Mouse (Mus musculus): ENCODE data around the gene Tbl3. TPM values are rescaled to one million over a fixed set of nuclear protein-coding genes. Genes with fewer than 3 reads are reported as not detected.

Tbl3 gene
- polyA plus RNA-seq, 1 experiment from 2014 or later = 34.4 TPM

DNA sequence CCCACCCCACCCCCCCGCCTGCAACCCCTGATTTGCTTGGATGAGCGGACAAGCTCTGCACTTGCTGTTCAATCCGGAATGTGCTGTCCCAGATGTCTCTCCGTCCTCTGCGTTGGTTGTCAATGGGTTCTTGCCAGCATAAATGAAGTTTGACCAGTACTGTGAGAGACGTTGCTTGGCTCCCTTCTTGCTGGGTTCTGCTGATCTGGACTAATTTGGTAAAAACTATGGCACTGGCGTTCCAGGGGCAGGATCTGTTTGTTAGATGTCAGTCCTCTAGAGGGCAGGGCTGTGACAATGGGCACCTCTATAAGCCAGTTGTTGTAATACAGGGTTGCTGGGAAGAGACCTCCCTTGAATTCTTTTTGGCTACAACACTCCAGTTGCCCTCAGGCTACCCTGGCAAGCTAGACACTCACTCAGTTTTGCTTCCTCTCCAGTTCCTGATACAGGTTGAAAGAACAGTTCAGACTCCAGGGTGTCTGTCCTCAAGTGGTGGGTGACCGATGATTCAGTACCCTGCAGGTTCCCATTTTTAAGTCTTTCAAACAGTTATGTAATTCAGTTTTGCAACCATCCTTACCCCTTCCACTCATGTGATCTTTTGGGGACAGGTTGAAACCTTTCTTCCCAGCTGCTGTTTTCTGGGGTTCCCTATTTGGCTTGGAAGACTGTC is 29.8 kb upstream of the Tbl3 start:
- peak overlapping the region; percentile 75 for H3K4me2 ChIP-seq
- 22% methylated on average over 8 of the region's 8 CpGs for WGBS
- H3K36me3 ChIP-seq = 0 out of 2 replicates have a peak, but pooled peaks cover 11% of the 10 kb centered on the region
- no peaks in the 10 kb centered on the region for H3K9me3 ChIP-seq (replicated peaks)
- ATAC-seq (replicated peaks; ENCODE audit: insufficient number of reproducible peaks, insufficient read depth, low FRiP score, low read depth) = no peak
- no peaks in the 10 kb centered on the region for H3K27me3 ChIP-seq
- peak overlapping the region; percentile 56 for H3K4me3 ChIP-seq
- H3K4me1 ChIP-seq (replicated peaks) = peaks cover 23% of the 10 kb centered on the region
- H3K9ac ChIP-seq = peak overlapping the region; percentile 58
- no peak overlapping the region for H3K27ac ChIP-seq

DNA sequence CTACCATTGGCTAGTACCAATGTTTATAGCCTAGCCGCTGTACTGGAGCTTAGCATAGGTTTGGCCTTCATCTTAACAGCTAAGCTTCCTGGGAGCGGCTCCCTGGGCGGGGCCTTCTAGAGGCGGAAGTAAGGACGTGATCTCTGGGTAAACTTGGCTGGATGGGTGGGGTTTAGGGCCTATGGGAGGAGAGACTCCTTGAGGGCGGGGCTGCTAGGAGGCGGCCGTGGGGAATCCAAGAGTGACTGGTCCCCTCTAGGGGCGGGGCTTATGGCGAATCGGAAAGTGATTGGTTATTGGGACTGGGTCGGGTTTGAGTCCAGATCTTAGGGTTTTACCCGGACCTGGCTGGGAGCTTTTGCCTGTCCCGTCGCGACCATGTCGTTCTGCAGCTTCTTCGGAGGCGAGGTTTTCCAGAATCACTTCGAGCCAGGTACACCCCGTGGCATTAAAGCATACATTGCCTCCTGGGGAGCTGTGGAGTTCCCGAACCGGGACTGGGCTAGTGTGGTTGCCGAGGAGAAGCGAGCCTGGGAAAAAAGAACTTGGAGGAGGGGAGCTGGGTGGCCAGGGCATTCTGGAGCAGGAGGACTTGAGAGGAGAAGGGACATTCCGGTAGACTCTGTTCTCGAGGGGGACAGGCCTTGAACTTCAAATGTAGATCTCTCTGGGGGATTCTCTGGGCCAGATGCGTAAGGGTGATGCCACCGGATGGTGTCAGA is 29.0 kb upstream of the Tbl3 start, which contains the start of gene Msrb1:
TSS of gene Msrb1 (plus strand) at position 313 of the 722 bp plus-strand sequence.
- H3K9ac ChIP-seq = peak within 1 kb of the TSS; percentile 58
- under 1% methylated on average over 29 of the region's 29 CpGs for WGBS
- ATAC-seq (replicated peaks; ENCODE audit: insufficient number of reproducible peaks, insufficient read depth, low FRiP score, low read depth) = peak; percentile 97
- peaks cover 30% of the 10 kb centered on the region for H3K4me1 ChIP-seq (replicated peaks)
- H3K4me3 ChIP-seq = peak within 1 kb of the TSS; percentile 56
- H3K27ac ChIP-seq = peak within 1 kb of the TSS; percentile 67
- no peaks in the 10 kb centered on the region for H3K9me3 ChIP-seq (replicated peaks)
- peak within 1 kb of the TSS; percentile 75 for H3K4me2 ChIP-seq
- H3K27me3 ChIP-seq = no peaks in the 10 kb centered on the region
- 0 out of 2 replicates have a peak, but pooled peaks cover 11% of the 10 kb centered on the region for H3K36me3 ChIP-seq

DNA sequence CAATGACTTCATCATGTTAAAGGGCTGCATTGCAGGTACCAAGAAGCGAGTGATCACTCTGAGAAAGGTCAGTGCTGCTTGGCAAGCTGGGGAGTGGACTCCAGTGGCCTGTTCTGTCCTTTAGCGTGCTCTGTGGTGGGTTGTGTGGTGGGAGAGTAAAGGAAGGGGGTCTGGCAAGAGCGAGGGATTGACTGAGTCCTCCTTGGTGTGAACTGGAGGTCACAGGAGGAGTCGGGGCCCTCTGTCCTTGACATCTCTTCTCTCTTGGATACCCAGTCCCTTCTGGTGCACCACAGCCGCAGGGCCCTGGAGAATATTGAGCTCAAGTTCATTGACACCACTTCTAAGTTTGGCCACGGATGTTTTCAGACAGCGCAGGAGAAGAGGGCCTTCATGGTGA is 28.0 kb upstream of the Tbl3 start:
- no peak overlapping the region for H3K9ac ChIP-seq
- H3K27me3 ChIP-seq = no peaks in the 10 kb centered on the region
- ATAC-seq (replicated peaks; ENCODE audit: insufficient number of reproducible peaks, insufficient read depth, low FRiP score, low read depth) = no peak
- WGBS = 87% methylated on average over 7 of the region's 7 CpGs
- peaks cover 31% of the 10 kb centered on the region for H3K4me1 ChIP-seq (replicated peaks)
- H3K4me3 ChIP-seq = no peak overlapping the region
- no peak overlapping the region for H3K4me2 ChIP-seq
- no peak overlapping the region for H3K27ac ChIP-seq
- H3K9me3 ChIP-seq (replicated peaks) = no peaks in the 10 kb centered on the region
- H3K36me3 ChIP-seq = 0 out of 2 replicates have a peak, but pooled peaks cover 5% of the 10 kb centered on the region

DNA sequence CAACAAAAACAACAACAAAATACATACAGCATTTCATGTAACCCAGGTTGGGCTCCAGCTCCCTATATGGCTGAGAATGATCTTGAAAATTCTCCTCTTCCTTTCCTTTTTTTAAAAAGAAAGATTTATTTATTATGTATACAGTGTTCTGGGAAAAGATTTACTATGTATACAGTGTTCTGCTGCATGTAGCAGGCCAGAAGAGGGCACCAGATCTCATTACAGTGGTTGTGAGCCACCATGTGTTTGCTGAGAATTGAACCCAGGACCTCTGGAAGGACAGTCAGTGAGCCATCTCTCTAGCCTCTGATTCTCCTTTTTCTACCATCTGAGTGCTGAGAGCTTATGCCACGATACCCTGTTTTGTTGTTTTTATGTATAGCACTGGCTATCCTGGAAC is 27.1 kb upstream of the Tbl3 start:
- Histone ChIP-seq H3K4me1 (replicated peaks) (peaks cover 31% of the 10 kb centered on the region), H3K9me3 (replicated peaks) (no peaks in the 10 kb centered on the region), H3K36me3 (no peaks in the 10 kb centered on the region), H3K27me3 (no peaks in the 10 kb centered on the region), H3K4me3 (no peak overlapping the region), H3K9ac (no peak overlapping the region), H3K27ac (no peak overlapping the region), H3K4me2 (no peak overlapping the region)
- no peak for ATAC-seq (replicated peaks; ENCODE audit: insufficient number of reproducible peaks, insufficient read depth, low FRiP score, low read depth)
- WGBS = 72% methylated on average over 1 of the region's 1 CpGs

DNA sequence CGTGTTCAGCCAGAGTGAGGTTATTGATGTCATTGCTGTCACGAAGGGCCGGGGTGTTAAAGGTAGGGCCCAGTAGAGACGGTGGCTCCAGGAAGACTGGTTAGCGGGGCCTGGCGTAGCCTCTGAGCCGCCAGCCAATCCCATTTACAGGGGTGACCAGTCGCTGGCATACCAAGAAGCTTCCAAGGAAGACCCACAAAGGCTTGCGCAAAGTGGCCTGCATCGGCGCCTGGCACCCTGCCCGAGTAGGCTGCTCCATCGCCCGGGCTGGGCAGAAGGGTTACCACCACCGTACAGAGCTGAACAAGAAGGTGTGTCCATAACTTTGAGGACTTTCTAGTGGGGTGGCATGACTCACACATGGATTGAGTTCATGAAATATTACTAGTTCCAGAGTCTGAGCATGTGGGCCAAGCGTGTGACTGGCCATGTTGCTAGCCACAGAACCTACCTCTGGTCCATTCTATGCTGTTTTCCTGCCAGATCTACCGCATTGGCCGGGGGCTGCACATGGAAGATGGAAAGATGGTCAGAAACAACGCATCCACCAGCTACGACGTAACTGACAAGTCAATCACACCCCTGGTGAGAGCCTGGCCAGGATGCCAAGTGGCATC is 26.1 kb upstream of the Tbl3 start:
- H3K4me2 ChIP-seq = no peak overlapping the region
- ATAC-seq (replicated peaks; ENCODE audit: insufficient number of reproducible peaks, insufficient read depth, low FRiP score, low read depth) = no peak
- H3K4me1 ChIP-seq (replicated peaks) = peaks cover 31% of the 10 kb centered on the region
- no peak overlapping the region for H3K4me3 ChIP-seq
- no peaks in the 10 kb centered on the region for H3K27me3 ChIP-seq
- no peaks in the 10 kb centered on the region for H3K9me3 ChIP-seq (replicated peaks)
- 90% methylated on average over 21 of the region's 21 CpGs for WGBS
- no peaks in the 10 kb centered on the region for H3K36me3 ChIP-seq
- no peak overlapping the region for H3K9ac ChIP-seq
- H3K27ac ChIP-seq = no peak overlapping the region

DNA sequence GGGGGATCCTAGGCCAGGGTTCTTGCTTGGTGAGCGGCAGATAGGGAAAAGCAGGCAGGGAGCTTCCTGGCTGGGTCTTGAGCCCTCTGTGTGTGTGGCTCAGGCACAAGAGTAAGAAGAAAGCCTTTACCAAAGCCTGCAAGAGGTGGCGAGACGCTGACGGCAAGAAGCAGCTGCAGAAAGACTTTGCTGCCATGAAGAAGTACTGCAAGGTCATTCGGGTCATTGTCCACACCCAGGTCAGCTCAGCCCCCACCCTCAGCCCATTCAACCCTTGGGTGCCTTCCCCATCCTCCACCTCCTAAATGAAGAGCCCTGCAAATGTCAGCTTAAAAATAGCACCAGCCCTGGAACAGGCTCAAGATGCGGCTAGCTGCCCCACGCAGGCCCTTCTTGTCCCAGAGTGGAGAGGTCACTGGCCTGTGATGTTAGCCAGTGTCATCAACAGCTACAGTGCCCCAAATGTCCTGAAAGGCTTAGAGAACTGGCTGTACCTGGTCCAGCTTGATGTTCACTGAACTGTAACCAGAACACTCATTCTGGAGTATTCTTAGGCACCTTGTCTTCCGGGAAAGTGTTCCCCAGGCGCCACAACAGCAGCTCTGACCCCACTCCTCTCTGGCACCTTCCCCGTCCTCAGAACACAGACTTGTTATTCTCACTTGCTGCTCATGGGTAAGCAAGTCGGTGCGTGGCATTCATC is 24.9 kb upstream of the Tbl3 start:
- 59% methylated on average over 12 of the region's 12 CpGs for WGBS
- no peak for ATAC-seq (replicated peaks; ENCODE audit: insufficient number of reproducible peaks, insufficient read depth, low FRiP score, low read depth)

DNA sequence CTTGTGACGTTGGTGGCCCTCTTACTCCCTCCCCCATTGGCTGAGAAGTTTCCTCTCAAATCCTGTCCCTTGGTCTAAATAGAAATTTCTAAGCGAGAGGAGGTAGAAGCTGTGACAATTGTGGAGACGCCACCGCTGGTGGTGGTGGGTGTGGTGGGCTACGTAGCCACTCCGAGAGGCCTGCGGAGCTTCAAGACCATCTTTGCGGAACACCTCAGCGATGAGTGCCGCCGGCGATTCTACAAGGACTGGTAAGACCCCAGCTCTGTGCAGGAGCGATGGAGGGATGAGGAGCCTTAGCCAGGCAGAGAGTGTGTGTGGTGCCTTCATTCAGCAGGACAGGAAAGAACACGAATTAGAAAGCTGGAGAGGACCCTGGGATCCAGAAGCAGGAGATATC is 23.3 kb upstream of the Tbl3 start:
- 82% methylated on average over 14 of the region's 14 CpGs for WGBS
- Histone ChIP-seq H3K9ac (no peak overlapping the region), H3K4me2 (no peak overlapping the region), H3K36me3 (no peaks in the 10 kb centered on the region), H3K9me3 (replicated peaks) (no peaks in the 10 kb centered on the region), H3K4me1 (replicated peaks) (peaks cover 16% of the 10 kb centered on the region), H3K4me3 (no peak overlapping the region), H3K27ac (no peak overlapping the region), H3K27me3 (no peaks in the 10 kb centered on the region; the same call in 1 of the 2 replicates)
- no peak for ATAC-seq (replicated peaks; ENCODE audit: insufficient number of reproducible peaks, insufficient read depth, low FRiP score, low read depth)

More for the DNA sequence above, 24.9 kb upstream of the Tbl3 start:
- H3K9me3 ChIP-seq (replicated peaks) = no peaks in the 10 kb centered on the region
- peaks cover 27% of the 10 kb centered on the region for H3K4me1 ChIP-seq (replicated peaks)
- H3K4me3 ChIP-seq = no peak overlapping the region
- no peak overlapping the region for H3K9ac ChIP-seq
- H3K27me3 ChIP-seq = no peaks in the 10 kb centered on the region; the same call in 1 of the 2 replicates
- H3K27ac ChIP-seq = peak overlapping the region; percentile 79
- no peaks in the 10 kb centered on the region for H3K36me3 ChIP-seq
- H3K4me2 ChIP-seq = no peak overlapping the region

DNA sequence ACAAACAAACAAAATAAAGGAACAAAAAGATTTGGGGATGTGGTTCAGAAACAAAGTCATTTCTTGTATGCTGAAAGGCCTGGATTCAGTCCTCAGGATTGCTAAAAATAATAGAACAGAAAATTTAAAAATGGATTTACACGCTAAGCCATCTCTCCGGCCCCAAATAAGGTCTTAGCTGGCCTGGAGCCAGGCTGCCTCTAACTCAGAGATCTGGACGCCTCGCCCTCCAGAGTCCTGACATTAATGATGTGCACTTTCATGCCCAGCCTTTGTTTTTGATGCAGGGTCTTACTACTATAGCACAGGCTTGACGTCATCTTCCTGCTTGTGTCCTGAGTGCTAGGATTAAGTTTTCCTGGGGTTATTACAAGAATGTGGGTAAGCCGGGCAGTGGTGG is 21.6 kb upstream of the Tbl3 start:
- no peak overlapping the region for H3K4me3 ChIP-seq
- no peak overlapping the region for H3K9ac ChIP-seq
- WGBS = 54% methylated on average over 6 of the region's 6 CpGs
- H3K4me2 ChIP-seq = no peak overlapping the region
- no peaks in the 10 kb centered on the region for H3K36me3 ChIP-seq
- no peaks in the 10 kb centered on the region for H3K9me3 ChIP-seq (replicated peaks)
- ATAC-seq (replicated peaks; ENCODE audit: insufficient number of reproducible peaks, insufficient read depth, low FRiP score, low read depth) = no peak
- no peaks in the 10 kb centered on the region; the same call in 1 of the 2 replicates for H3K27me3 ChIP-seq
- peaks cover 19% of the 10 kb centered on the region for H3K4me1 ChIP-seq (replicated peaks)
- H3K27ac ChIP-seq = no peak overlapping the region

DNA sequence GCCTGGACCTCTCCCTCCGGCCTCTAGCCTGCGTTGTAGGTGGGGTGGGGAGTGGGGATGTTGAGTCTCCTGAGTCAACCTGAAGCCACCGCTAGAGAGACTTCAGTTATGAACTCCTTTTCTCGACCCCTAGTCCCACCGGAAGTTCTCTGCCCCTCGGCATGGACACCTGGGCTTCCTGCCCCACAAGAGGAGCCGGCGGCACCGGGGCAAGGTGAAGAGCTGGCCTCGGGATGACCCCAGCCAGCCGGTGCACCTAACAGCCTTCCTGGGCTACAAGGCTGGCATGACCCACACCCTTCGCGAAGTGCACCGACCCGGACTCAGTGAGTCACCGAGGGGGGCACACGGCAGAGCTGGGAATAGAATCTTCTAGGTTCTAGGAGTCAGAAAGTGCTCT is 20.7 kb upstream of the Tbl3 start:
- no peaks in the 10 kb centered on the region for H3K36me3 ChIP-seq
- 67% methylated on average over 17 of the region's 17 CpGs for WGBS
- no peak overlapping the region for H3K9ac ChIP-seq
- ATAC-seq (replicated peaks; ENCODE audit: insufficient number of reproducible peaks, insufficient read depth, low FRiP score, low read depth) = no peak
- H3K4me1 ChIP-seq (replicated peaks) = peaks cover 21% of the 10 kb centered on the region
- no peak overlapping the region for H3K4me3 ChIP-seq
- no peak overlapping the region for H3K27ac ChIP-seq
- H3K27me3 ChIP-seq = no peaks in the 10 kb centered on the region; the same call in 1 of the 2 replicates
- H3K9me3 ChIP-seq (replicated peaks) = no peaks in the 10 kb centered on the region
- H3K4me2 ChIP-seq = no peak overlapping the region

DNA sequence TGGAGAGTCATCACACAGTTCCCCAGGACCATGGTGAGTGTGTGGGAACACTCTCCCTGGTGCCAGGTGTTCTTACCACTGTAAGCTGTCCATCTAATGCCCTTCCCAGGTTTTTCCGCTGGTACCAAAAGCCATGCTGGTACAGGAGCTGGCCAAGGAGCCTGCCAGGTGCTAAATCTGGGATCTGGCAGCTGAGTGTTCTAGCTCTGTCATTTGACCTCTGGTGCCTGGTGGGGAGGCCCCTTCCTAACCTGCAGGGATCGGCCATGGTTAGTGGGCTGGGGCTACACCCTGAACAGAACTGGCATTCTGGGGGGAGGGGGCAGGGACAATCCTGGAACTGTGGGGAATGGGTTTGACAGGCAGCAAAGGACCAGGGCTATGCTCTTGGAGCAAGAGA is 20.2 kb upstream of the Tbl3 start, which contains the start of gene Rpl3l:
TSS of gene Rpl3l (plus strand) at position 203 of the 400 bp plus-strand sequence.
- Histone ChIP-seq H3K4me2 (no peak within 1 kb of the TSS), H3K9ac (no peak within 1 kb of the TSS), H3K27ac (no peak within 1 kb of the TSS), H3K36me3 (peaks cover under 1% of the 10 kb centered on the region; the same call in 1 of the 2 replicates), H3K9me3 (replicated peaks) (no peaks in the 10 kb centered on the region), H3K27me3 (no peaks in the 10 kb centered on the region; the same call in 1 of the 2 replicates), H3K4me3 (no peak within 1 kb of the TSS), H3K4me1 (replicated peaks) (peaks cover 24% of the 10 kb centered on the region)
- ATAC-seq (replicated peaks; ENCODE audit: insufficient number of reproducible peaks, insufficient read depth, low FRiP score, low read depth) = no peak
- WGBS = 50% methylated on average over 2 of the region's 2 CpGs

All from heart, embryonic 15.5 days (tissue).